Mouse (Mus musculus): ENCODE measurements around the gene Rxra. TPM values are rescaled to one million over a fixed set of nuclear protein-coding genes. Genes with fewer than 3 reads are reported as not detected.

Rxra gene
- total and polyA plus RNA-seq, 2 experiments, result 108 to 313 TPM

GRCm38 (mm10) chr2:27764256-27764936 is 88.2 kb downstream of the Rxra start:
- 0 out of 2 replicates have a peak, but pooled peaks have one; percentile 8 for TF ChIP-seq POLR2A (IDR thresholded peaks at IDR 0.05; ENCODE audit: extremely low read depth, insufficient read depth, low read length)
- TF ChIP-seq CTCF (IDR thresholded peaks at IDR 0.05; ENCODE audit: low read depth, low read length), result 0 out of 2 replicates have a peak, but pooled peaks have one; percentile 18
- DNase-seq (ENCODE audit: extremely low read depth, low read depth, low spot score), result peak; percentile 81
- peaks cover 13% of the 10 kb centered on the region; the same call in 1 of the 2 replicates for H3K36me3 ChIP-seq (ENCODE audit: control insufficient read depth, insufficient read depth, low read length)
- H3K79me2 ChIP-seq (ENCODE audit: control insufficient read depth, insufficient read depth, low read length), result no peaks in the 10 kb centered on the region
- peak overlapping the region; percentile 36; the same call in 1 of the 2 replicates for H3K27ac ChIP-seq (replicated peaks; ENCODE audit: insufficient read depth, low read depth, low read length)
- 7% methylated on average over 6 of the region's 6 CpGs for WGBS
- no peak overlapping the region for H3K4me3 ChIP-seq (ENCODE audit: insufficient read depth, low read depth, low read length)
- 0 out of 2 replicates have a peak overlapping the region, but pooled peaks have one; percentile 12 for H3K9ac ChIP-seq (ENCODE audit: low read depth, low read length)
- peaks cover 3% of the 10 kb centered on the region; the same call in 1 of the 2 replicates for H3K4me1 ChIP-seq (ENCODE audit: control insufficient read depth, insufficient read depth, low read length)
- H3K27me3 ChIP-seq (ENCODE audit: control insufficient read depth, insufficient read depth, low read length), result no peaks in the 10 kb centered on the region

- no peak overlapping the region for H3K4me3 ChIP-seq (ENCODE audit: insufficient read depth, low read depth, low read length)
- 7% methylated on average over 3 of the region's 3 CpGs for WGBS
- TF ChIP-seq CTCF (IDR thresholded peaks at IDR 0.05; ENCODE audit: low read depth, low read length), result peak; percentile 85
- TF ChIP-seq POLR2A (IDR thresholded peaks at IDR 0.05; ENCODE audit: extremely low read depth, insufficient read depth, low read length), result 0 out of 2 replicates have a peak, but pooled peaks have one; percentile 11
Measured at GRCm38 (mm10) chr2:27764937-27765319, 88.7 kb downstream of the Rxra start.

GRCm38 (mm10) chr2:27767773-27768172 is 91.5 kb downstream of the Rxra start:
- Histone ChIP-seq H3K4me3 (ENCODE audit: insufficient read depth, low read depth, low read length) (no peak overlapping the region), H3K79me2 (ENCODE audit: control insufficient read depth, insufficient read depth, low read length) (no peaks in the 10 kb centered on the region), H3K27ac (replicated peaks; ENCODE audit: insufficient read depth, low read depth, low read length) (0 out of 2 replicates have a peak overlapping the region, but pooled peaks have one; percentile 19), H3K36me3 (ENCODE audit: control insufficient read depth, insufficient read depth, low read length) (no peaks in the 10 kb centered on the region), H3K9ac (ENCODE audit: low read depth, low read length) (no peak overlapping the region), H3K27me3 (ENCODE audit: control insufficient read depth, insufficient read depth, low read length) (no peaks in the 10 kb centered on the region), H3K4me1 (ENCODE audit: control insufficient read depth, insufficient read depth, low read length) (peaks cover 2% of the 10 kb centered on the region; the same call in 1 of the 2 replicates)
- TF ChIP-seq CTCF (IDR thresholded peaks at IDR 0.05; ENCODE audit: low read depth, low read length) (no peak), POLR2A (IDR thresholded peaks at IDR 0.05; ENCODE audit: extremely low read depth, insufficient read depth, low read length) (no peak)
- no peak for DNase-seq (ENCODE audit: extremely low read depth, low read depth, low spot score)
- WGBS, result 30% methylated on average over 7 of the region's 7 CpGs

More at GRCm38 (mm10) chr2:27764937-27765319, 88.7 kb downstream of the Rxra start:
- Histone ChIP-seq H3K27ac (replicated peaks; ENCODE audit: insufficient read depth, low read depth, low read length) (no peak overlapping the region), H3K4me1 (ENCODE audit: control insufficient read depth, insufficient read depth, low read length) (peaks cover 2% of the 10 kb centered on the region; the same call in 1 of the 2 replicates), H3K79me2 (ENCODE audit: control insufficient read depth, insufficient read depth, low read length) (no peaks in the 10 kb centered on the region), H3K27me3 (ENCODE audit: control insufficient read depth, insufficient read depth, low read length) (no peaks in the 10 kb centered on the region), H3K9ac (ENCODE audit: low read depth, low read length) (no peak overlapping the region), H3K36me3 (ENCODE audit: control insufficient read depth, insufficient read depth, low read length) (peaks cover 8% of the 10 kb centered on the region; the same call in 1 of the 2 replicates)
- peak; percentile 73 for DNase-seq (ENCODE audit: extremely low read depth, low read depth, low spot score)

- H3K79me2 ChIP-seq (ENCODE audit: control insufficient read depth, insufficient read depth, low read length), result no peaks in the 10 kb centered on the region
- no peak for DNase-seq (ENCODE audit: extremely low read depth, low read depth, low spot score)
- no peak overlapping the region for H3K4me3 ChIP-seq (ENCODE audit: insufficient read depth, low read depth, low read length)
- no peaks in the 10 kb centered on the region for H3K27me3 ChIP-seq (ENCODE audit: control insufficient read depth, insufficient read depth, low read length)
- H3K9ac ChIP-seq (ENCODE audit: low read depth, low read length), result no peak overlapping the region
- H3K4me1 ChIP-seq (ENCODE audit: control insufficient read depth, insufficient read depth, low read length), result peaks cover 2% of the 10 kb centered on the region; the same call in 1 of the 2 replicates
- no peak for TF ChIP-seq POLR2A (IDR thresholded peaks at IDR 0.05; ENCODE audit: extremely low read depth, insufficient read depth, low read length)
- no peak for TF ChIP-seq CTCF (IDR thresholded peaks at IDR 0.05; ENCODE audit: low read depth, low read length)
- H3K36me3 ChIP-seq (ENCODE audit: control insufficient read depth, insufficient read depth, low read length), result no peaks in the 10 kb centered on the region
- no peak overlapping the region for H3K27ac ChIP-seq (replicated peaks; ENCODE audit: insufficient read depth, low read depth, low read length)
- WGBS, result 25% methylated on average over 5 of the region's 5 CpGs
Measured at GRCm38 (mm10) chr2:27769701-27770100, 93.5 kb downstream of the Rxra start.

- Histone ChIP-seq H3K27me3 (ENCODE audit: control insufficient read depth, insufficient read depth, low read length) (no peaks in the 10 kb centered on the region), H3K79me2 (ENCODE audit: control insufficient read depth, insufficient read depth, low read length) (no peaks in the 10 kb centered on the region), H3K36me3 (ENCODE audit: control insufficient read depth, insufficient read depth, low read length) (no peaks in the 10 kb centered on the region), H3K4me1 (ENCODE audit: control insufficient read depth, insufficient read depth, low read length) (peaks cover 2% of the 10 kb centered on the region; the same call in 1 of the 2 replicates), H3K4me3 (ENCODE audit: insufficient read depth, low read depth, low read length) (no peak overlapping the region), H3K27ac (replicated peaks; ENCODE audit: insufficient read depth, low read depth, low read length) (no peak overlapping the region), H3K9ac (ENCODE audit: low read depth, low read length) (no peak overlapping the region)
- peak; percentile 55 for DNase-seq (ENCODE audit: extremely low read depth, low read depth, low spot score)
- TF ChIP-seq CTCF (IDR thresholded peaks at IDR 0.05; ENCODE audit: low read depth, low read length), result peak; percentile 69
- TF ChIP-seq POLR2A (IDR thresholded peaks at IDR 0.05; ENCODE audit: extremely low read depth, insufficient read depth, low read length), result no peak
- 0% methylated on average over 4 of the region's 4 CpGs for WGBS
Measured at GRCm38 (mm10) chr2:27770205-27770604, 94.0 kb downstream of the Rxra start.

GRCm38 (mm10) chr2:27771936-27772335 is 95.7 kb downstream of the Rxra start:
- Histone ChIP-seq H3K27ac (replicated peaks; ENCODE audit: insufficient read depth, low read depth, low read length) (no peak overlapping the region), H3K4me3 (ENCODE audit: insufficient read depth, low read depth, low read length) (no peak overlapping the region), H3K4me1 (ENCODE audit: control insufficient read depth, insufficient read depth, low read length) (peaks cover 2% of the 10 kb centered on the region; the same call in 1 of the 2 replicates), H3K27me3 (ENCODE audit: control insufficient read depth, insufficient read depth, low read length) (no peaks in the 10 kb centered on the region), H3K36me3 (ENCODE audit: control insufficient read depth, insufficient read depth, low read length) (no peaks in the 10 kb centered on the region), H3K79me2 (ENCODE audit: control insufficient read depth, insufficient read depth, low read length) (no peaks in the 10 kb centered on the region), H3K9ac (ENCODE audit: low read depth, low read length) (no peak overlapping the region)
- DNase-seq (ENCODE audit: extremely low read depth, low read depth, low spot score), result no peak
- 33% methylated on average over 7 of the region's 7 CpGs for WGBS
- no peak for TF ChIP-seq POLR2A (IDR thresholded peaks at IDR 0.05; ENCODE audit: extremely low read depth, insufficient read depth, low read length)
- peak; percentile 89 for TF ChIP-seq CTCF (IDR thresholded peaks at IDR 0.05; ENCODE audit: low read depth, low read length)

Measured in liver, adult 2 months (tissue).